Mouse (Mus musculus) MEL (cell line): ENCODE data around the gene Tirap.

Experiments
- CTCF ChIP-seq, 3 experiments: IDR thresholded peaks in 2 of 3; conservative IDR thresholded peaks in 1 of 3; 2 replicates each; pipeline ENCODE4 v1.5.1; 2011 to 2012; ENCODE audit warnings: low read length in 3 of 3, low read depth in 2 of 3, mild to moderate bottlenecking in 2 of 3, improper control_type of control experiment in 1 of 3, inconsistent platforms in 1 of 3, mixed read lengths in 1 of 3, moderate library complexity in 1 of 3; ENCODE audit not compliant: control insufficient read depth in 1 of 3, insufficient read depth in 1 of 3, poor library complexity in 1 of 3, severe bottlenecking in 1 of 3
- ELF1 ChIP-seq: IDR thresholded peaks from 2 replicates; pipeline ENCODE4 v1.6.1; 2014; ENCODE audit warnings: low read depth, mild to moderate bottlenecking, inconsistent platforms, low read length, improper control_type of control experiment, moderate library complexity
- EP300 ChIP-seq, 2 experiments: IDR thresholded peaks; 2 replicates each; pipeline ENCODE4 v1.6.1; 2011; ENCODE audit warnings: improper control_type of control experiment in 2 of 2, low read length in 2 of 2, low read depth in 1 of 2, mild to moderate bottlenecking in 1 of 2
- MAZ ChIP-seq: IDR thresholded peaks from 2 replicates; pipeline ENCODE4 v1.6.1; 2012; ENCODE audit warnings: low read depth, mild to moderate bottlenecking, inconsistent platforms, low read length, improper control_type of control experiment
- RCOR1 ChIP-seq: IDR thresholded peaks from 2 replicates; pipeline ENCODE4 v1.6.1; 2012; ENCODE audit warnings: low read depth, mild to moderate bottlenecking, inconsistent platforms, low read length, improper control_type of control experiment
- TBP ChIP-seq: IDR thresholded peaks from 2 replicates; pipeline ENCODE4 v1.8.0; 2011; ENCODE audit warnings: low read depth, low read length, improper control_type of control experiment

DNA sequence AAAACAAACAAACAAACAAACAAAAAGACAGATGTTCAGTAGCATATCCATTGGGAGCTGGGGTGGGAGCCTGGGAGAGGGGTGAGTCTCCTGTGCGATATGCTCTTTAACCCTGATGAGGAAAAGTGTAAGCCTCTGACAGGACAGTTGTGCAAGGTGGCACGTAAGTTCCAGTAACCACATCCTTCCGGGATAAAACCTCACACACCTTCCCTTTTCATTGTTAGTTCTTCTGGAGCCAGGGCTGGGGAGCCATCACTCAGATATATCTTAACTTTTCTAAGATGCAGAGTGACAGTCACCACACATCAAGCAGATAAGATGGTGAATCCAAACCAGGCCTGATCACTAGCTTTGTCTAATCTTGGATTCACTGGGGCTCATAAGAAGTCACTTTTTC, 6.0 kb downstream of the Tirap start:
- TF ChIP-seq RCOR1 (no peak), EP300 (IDR thresholded peaks at IDR 0.05; ENCODE audit: low read depth in 1 of 2, low read length in 2 of 2) (no peak), CTCF (IDR thresholded peaks at IDR 0.05 in 2 of 3, conservative IDR thresholded peaks at IDR 0.05 in 1 of 3; ENCODE audit: control insufficient read depth in 1 of 3, insufficient read depth in 1 of 3, low read depth in 2 of 3, low read length in 3 of 3, poor library complexity in 1 of 3, severe bottlenecking in 1 of 3) (no peak), TBP (no peak), ELF1 (no peak), MAZ (no peak)
